Mouse (Mus musculus) lung, adult 2 months (tissue): Measurements from ENCODE around the gene Slc45a2.

Source experiments
- CTCF ChIP-seq: fragments of 200-500 bp; IDR thresholded peaks from 2 replicates; pipeline ENCODE4 v1.5.1; 2011; ENCODE audit warnings: mild to moderate bottlenecking, low read length, control low read depth; ENCODE audit not compliant: insufficient read depth
- POLR2A ChIP-seq: fragments of 200-500 bp; IDR thresholded peaks from 2 replicates; pipeline ENCODE4 v1.6.1; 2011; ENCODE audit warnings: low read depth, mild to moderate bottlenecking, control low read depth, low read length, borderline replicate concordance; ENCODE audit errors: extremely low read depth

DNA sequence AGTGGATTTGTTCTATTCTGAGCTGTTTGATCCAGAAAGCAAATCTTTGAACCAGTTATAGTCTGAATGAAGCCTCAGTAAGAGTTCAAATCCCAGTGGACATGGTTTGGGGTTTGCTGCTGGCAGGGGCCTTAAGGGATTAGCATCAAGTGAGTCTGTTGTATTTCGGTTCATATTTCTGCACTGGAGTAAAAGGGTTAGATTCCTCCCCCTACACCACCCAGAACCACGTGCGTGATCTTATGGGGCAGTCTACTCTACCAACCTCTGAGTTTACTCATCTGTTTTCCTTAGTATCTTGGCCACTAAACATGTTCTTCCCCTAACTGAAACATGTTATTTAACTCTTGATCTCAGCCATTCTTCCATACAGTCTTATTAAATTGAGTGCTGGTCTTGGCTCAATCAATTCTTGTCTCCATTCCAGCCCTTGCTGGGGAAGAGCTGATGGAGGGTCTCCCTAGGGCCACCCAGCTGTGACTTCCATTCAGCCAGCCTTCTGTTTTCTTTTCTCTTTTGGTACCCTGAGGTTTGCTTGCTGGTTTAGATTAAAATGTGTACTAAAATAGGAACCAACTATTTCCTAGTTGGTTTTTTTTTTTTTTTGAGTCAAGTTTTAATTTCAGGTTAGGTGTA, 75.3 kb downstream of the Slc45a2 start:
- TF ChIP-seq CTCF (no peak), POLR2A (no peak)
